Mouse (Mus musculus) retina, embryonic 14.5 days (tissue): ENCODE data around the gene Thbd.

ENCODE experiments used
- DNase-seq: peaks from one replicate; pipeline ENCODE4 v3.0.0-alpha.2; 2015; ENCODE audit warnings: low spot score

Gene Thbd

DNA sequence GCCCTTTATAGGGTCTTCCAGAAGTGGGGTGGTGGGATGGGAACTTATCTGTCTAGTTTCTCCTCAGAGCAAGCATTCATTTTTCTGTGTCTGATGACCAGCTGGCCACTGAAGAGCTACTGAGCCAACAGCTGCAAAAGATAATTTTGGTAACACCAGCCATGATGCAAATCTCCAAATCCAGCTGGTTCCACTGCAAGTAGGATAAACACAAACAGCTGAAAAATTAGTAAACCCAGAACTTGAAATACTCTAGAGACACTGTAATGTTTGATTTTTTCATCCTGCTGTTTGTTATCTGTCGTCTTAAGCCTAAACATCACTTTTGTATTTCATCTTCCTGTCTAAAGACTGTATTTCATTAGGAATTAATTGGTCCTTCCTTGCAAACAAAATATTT lies 13.7 kb upstream of the Thbd start:
- DNase-seq = no peak

- DNase-seq = no peak
These were observed 13.1 kb upstream of the Thbd start for GRCm38 (mm10) chr2:148421112-148421511.

GRCm38 (mm10) chr2:148419776-148420175 lies 11.8 kb upstream of the Thbd start:
- no peak for DNase-seq

GRCm38 (mm10) chr2:148419151-148419550 lies 11.2 kb upstream of the Thbd start:
- DNase-seq = no peak

GRCm38 (mm10) chr2:148409821-148410220 lies 1.8 kb upstream of the Thbd start:
- no peak for DNase-seq

- DNase-seq = peak; percentile 72
These were observed 1.2 kb upstream of the Thbd start for GRCm38 (mm10) chr2:148409141-148409540.

DNA sequence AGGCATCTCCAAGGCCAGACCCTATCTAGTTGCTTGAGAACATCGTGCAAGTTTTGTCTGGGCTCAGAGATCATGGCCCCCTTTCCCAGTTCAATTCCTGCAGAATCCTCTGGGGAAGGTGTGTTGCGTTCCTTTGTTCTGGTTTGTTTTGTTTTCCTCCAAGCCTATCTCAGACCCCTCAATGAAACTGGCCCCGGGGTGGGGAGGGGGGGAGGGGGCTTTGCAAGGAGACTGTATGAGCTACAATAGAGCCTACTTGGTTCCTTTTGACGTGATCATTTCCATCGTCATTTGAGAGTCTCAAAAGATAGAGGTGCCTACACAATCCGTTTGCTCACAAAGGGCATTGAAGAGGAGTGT lies 753 bp upstream of the Thbd start:
- DNase-seq = no peak

GRCm38 (mm10) chr2:148406971-148407869 lies 768 bp downstream of the Thbd start:
- DNase-seq = peak; percentile 26

DNA sequence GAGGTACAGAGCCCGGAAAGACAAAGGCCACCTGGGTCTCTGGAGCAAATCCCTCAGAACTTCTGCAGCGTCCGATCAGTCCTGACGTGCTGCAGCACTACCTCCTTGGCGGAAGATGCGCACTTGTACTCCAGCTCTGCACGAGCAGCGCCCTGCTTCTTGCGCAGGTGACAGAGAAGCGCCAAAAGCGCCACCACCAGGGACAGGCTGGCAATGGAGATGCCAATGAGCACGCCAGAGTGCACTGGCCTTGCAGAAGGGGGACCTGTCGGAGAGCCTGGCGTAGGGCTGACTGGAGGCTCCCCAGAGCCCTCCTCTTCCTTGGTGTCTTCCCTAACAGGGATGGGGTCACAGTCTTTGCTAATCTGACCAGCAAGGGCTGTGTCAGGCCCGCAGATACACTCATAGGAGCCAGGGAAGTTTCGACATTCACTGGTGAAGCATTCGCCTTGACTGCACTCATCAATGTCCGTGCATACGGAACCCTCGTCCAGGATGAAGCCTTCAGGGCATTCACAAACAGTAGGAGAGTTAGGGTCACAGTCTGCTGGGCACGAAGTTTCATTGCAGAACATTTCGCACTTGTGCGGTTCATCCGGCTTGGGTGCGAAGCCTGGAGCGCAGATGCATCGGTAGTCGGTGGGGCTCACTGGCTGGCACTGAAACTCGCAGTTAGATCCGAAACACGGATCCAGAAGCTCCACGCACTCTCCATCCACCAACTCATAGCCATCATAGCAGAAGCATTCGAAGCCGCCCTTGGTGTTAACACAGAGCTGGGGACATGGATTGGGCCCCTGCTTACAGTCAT lies 1.6 kb downstream of the Thbd start:
- peak; percentile 50 for DNase-seq

- no peak for DNase-seq
These were observed 3.1 kb downstream of the Thbd start for GRCm38 (mm10) chr2:148404906-148405305.

- DNase-seq = no peak
These were observed 5.8 kb downstream of the Thbd start for GRCm38 (mm10) chr2:148402227-148402626.

DNA sequence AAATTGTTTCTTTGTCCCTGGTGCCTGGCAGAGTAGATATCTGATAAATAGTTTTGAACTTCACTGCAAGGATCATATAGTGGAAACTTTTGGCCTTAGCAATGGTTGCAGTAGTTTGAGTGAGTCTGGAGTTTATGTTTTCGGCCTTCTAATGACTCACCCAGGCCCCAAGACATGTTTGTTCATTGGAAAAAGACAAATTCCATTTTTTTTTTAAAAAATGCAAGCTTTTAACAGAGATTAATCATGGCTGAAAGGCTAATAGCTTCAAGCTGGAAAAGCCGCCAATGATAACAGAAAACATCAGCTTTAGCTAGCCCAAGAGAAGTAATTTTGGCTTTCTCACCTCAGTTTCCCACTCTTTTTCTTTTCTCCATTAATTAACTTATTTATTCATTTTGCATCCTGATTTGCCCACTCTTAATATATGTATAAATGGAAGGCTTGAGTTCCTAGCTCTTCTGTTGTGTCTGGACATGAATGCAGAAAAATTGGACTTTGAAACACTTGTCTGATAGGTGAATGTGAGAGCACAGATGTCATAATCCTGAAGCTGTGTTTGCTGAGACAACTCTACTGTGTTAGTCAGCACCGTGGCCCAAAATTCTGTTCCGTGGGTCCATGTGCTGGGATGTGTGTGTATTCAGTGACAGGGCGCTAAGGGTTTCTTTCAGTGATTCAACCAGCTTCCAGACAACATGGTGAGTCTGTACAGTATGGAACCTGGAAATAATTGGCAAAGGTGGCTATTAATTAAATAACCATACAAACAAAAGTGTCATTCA lies 8.9 kb downstream of the Thbd start:
- DNase-seq = no peak

GRCm38 (mm10) chr2:148397784-148398100 lies 10.2 kb downstream of the Thbd start:
- no peak for DNase-seq

- DNase-seq = no peak
These were observed 10.8 kb downstream of the Thbd start for GRCm38 (mm10) chr2:148397015-148397783.

DNA sequence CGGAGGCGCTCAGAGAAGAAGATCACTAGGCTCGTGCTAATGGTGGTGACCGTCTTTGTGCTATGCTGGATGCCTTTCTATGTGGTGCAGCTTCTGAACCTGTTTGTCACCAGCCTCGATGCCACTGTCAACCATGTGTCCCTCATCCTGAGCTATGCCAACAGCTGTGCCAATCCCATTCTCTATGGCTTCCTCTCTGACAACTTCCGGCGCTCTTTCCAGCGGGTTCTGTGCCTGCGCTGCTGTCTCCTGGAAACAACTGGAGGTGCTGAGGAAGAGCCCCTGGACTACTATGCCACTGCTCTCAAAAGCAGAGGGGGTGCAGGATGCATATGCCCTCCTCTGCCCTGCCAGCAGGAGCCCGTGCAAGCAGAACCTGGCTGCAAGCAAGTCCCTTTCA lies 11.8 kb downstream of the Thbd start:
- DNase-seq = no peak

- peak; percentile 66 for DNase-seq
These were observed 12.6 kb downstream of the Thbd start, which contains the start of gene Sstr4 for GRCm38 (mm10) chr2:148395131-148396051. Gene Sstr4 (plus strand): TSS chr2:148395344.

- DNase-seq = no peak
These were observed 14.1 kb downstream of the Thbd start for GRCm38 (mm10) chr2:148393846-148394245.

GRCm38 (mm10) chr2:148393149-148393548 lies 14.8 kb downstream of the Thbd start:
- DNase-seq = no peak

DNA sequence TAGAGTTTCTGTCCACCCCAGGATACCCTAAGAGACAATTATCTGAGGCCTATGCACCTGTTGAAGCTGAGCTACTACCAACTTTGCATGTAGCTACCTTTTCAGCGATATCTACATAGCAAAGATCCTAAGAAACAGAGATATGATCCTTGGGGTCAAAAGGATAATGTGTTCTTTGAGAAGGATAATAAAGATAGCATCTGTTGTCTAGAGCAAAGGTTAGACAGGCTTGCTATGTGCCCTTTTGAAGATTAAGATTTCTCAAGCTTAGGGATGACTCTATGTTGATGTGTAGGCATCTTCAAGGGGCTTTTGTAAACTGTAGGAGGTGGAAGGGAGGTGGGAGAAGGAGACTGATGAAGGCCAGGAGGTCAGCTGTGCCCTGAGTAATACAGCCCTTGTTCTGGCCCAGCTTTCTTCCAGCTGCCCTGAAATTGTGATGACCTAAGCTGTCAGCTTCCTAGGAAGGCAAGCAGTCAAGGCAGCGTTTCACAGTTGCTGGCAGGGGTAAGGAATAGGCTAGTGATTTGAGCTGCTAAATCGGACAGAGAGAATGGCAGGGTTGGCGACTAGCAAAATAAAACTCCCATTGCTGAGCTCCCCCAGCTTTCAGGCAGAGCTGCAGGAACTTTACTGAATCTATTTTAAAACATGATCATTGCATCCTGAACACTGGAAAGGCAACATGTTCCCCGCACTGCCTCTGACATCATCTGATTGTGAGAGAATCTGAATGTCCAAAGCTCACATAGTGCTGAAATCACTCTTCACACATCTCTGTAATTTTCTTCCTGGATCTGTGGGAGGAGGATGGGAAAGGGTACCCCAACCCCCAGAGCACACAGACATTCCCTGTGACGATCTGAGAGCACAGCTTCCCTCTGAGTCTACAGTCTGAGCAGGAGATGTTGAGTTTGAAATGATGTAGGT lies 20.1 kb downstream of the Thbd start:
- DNase-seq = no peak
